Mouse (Mus musculus) gastrocnemius, adult 18-20 months (tissue): Measurements from ENCODE around the gene Zfp536. TPM values are rescaled to one million over a fixed set of nuclear protein-coding genes. Genes with fewer than 3 reads are reported as not detected.
"Not testable (repeated sequence)": the region's sequence is repeated elsewhere in the genome, so short reads cannot be mapped to it uniquely, and the experiment has no call there.

Experiments
- DNase-seq: peaks from one replicate; pipeline ENCODE4 v3.0.0; 2021; ENCODE audit warnings: low spot score
- total RNA-seq, 2 experiments: library from RNA; stranded (reverse); gene quantifications; 2 replicates each; pipeline ENCODE4 v1.2.3; 2021

The Zfp536 gene
- total RNA-seq, 2 experiments from 2014 or later, result 0.98 to 1.2 TPM

DNA sequence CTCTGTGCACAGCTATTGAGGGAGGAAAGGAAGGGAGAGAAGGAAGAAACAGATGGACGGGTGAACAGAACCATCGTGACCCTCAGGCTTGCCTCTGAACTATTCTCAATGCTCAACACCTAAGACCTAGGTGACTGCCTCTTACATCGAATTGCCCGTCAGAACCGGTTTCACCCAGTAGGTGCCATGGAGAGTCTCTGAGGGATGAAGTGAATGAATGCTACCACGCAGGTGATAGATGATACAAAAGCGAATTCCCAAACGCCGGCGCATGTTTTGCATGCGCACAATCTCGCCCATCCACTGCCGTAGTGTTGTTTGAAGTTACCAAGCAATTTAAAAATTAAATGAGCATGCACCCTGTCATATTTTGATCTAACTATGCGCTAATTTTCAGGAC is 164.9 kb downstream of the Zfp536 start:
- DNase-seq, result no peak

DNA sequence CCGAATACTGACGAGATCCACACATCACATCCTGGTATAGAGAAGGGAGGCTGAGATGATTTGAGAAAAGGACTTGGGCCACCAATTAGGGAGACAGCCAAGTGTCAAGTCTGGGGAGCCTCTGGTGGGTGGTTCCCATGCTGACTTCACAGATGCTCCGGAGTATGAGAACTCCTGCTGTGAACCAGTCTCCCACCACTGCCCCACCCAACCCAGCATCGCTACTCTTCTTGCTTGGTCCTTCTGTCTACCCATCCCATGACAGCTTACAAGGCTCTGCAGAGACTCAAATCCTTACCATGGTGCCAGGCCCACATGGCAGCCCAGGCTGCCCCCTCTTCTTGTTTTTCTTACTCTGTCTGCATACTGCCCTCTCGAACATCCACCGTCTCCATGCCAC is 165.5 kb downstream of the Zfp536 start:
- DNase-seq, result no peak

DNA sequence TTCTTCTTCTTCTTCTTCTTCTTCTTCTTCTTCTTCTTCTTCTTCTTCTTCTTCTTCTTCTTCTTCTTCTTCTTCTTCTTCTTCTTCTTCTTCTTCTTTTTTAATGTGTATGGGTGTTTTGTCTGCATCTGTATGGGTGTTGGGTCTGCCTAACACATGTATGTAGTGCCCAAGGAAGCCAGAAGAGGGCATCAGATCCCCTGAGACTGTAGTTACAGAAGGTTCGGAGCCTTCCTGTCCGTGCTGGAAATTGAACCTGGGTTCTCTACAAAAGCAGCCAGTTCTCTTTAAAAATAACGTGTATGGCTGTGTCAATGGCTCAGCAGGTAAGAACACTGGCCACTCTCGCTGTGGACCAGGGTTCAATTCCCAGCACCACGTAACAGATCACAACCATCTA is 167.0 kb downstream of the Zfp536 start:
- no peak for DNase-seq

DNA sequence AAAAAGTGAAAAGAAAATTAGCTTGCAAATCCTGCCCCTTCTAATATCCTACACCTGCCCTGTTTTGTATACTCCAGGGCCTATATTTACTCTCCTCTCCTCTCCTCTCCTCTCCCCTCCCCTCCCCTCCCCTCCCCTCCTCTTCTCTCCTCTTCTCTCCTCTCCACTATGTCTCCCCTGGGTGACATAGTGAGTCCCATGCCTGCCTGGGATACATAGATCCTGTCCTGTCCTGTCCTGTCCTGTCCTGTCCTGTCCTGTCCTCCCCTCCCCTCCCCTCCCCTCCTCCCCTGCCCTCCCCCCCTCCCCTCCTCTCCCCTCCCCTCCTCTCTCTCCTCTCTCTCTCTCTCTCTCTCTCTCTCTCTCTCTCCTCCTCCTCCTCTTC is 169.9 kb downstream of the Zfp536 start:
- not testable (repeated sequence) for DNase-seq

DNA sequence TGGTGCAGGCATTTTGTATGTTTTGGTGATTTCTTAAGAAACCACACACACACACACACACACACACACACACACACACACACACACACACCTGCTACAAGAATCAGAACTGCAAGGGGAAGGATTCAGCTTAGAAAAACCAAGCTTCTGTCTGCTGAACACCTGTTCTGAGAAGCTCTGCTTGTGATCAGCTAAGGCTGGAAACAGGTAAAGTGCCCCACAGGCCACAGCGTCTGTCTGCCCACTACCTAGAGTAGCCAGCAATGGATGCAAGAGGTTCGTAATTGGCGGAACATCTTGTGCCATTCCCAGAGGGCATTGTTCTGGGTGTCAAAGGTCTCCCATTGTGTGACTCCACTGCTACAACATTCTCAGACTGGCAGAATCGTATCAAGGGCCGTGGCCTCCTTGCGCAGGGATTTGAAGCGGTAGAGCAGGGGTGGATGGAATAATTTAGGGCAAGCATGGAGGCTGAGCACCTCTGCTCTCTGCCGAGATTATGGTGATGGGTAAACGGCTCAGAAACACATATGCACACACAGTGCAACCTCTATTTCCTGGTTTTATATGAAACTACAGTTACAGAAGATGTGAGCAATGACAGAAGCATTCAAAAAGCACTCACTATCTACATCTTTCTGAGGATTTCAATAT is 170.4 kb downstream of the Zfp536 start:
- DNase-seq, result no peak

DNA sequence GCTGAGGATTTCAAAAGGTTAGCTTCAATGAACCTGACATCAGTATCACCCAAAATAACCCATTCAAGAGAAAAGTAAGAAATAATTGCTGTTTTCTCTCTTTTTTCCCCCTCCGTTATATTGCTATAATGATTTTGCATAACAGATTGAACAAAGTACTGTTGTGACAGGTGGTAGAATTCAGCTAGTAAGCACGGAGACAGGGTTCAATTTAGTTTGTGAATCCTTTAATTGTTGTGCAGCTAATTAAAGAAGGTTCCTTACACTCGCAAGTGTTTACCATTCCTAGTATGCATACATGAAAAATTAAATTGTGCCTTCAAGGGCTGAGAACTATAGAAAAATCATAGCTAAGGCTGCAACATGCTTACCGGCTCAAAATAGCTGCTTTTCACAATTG is 173.1 kb downstream of the Zfp536 start:
- no peak for DNase-seq

DNA sequence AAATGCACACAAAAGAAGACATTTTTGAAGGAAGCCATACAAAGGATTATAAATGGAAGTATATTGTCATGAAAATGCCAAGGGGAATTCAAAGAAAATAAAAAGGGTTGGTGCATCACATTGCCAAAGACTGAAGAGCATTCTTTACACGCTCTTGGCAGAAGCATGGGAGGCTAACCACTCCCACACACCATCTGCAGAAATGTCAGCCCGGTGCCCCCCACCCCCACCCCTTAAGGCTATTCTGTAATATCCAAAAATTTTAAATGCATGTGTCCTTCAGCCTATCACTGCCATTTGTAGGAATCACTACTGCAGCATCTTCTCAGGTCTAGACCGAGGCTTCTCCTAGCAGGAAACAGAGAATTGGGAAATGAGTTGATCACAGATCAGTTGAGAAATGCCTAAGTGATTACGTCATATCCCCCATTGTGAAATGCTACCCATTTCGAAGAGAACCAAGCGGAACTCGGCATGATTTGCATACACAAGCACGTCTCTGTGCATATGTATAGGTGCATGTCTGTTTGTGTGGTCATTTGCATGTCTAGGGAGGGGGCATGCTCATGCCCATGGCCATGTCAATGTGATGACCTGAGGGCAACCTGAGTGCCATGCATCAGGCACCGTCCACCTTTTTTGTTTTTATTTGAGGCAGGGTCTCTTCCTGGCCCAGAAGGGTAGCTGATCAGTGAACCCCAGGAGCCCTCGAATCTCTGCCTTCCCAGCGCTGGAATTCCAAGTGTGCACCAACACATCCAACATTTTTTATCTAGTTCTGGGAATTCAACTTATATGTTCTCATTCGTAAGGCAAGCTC is 179.0 kb downstream of the Zfp536 start:
- no peak for DNase-seq

DNA sequence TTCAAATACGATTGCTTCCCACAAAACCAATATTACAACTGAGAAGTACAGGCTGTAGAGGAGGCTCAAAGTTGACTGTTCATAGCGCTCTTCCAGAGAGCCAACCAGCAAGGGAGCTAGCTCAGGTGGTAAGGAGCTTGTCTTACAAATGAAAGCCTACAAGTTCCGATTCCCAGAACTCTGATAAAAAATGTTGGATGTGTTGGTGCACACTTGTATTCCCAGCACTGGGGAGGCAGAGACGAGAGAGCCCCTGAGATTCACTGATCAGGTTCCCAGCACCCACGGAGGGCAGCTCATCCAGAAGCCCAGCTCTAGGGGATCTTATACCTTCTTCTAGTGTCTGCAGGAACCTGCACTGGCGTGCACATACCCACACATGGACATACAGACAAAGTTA is 179.9 kb downstream of the Zfp536 start:
- DNase-seq, result no peak

DNA sequence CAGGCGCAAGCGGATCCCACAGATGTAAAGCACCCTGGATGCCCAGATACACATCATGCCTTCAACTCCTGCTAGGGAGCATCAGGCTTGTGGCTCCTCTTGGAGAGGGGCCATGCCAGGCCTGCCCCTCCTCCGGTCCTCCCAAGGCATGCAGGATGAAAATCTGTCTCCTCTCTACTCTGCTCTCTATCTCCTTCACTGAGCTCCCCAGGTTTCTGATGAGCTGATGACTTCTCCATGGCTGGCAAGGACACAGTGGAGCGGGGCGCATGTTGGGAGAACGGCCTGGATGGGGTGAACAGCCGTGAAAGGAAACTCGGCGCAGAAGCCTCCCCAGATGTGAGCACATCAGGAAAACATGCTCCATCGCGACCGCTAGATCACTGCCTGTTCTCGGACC is 186.7 kb downstream of the Zfp536 start:
- no peak for DNase-seq

DNA sequence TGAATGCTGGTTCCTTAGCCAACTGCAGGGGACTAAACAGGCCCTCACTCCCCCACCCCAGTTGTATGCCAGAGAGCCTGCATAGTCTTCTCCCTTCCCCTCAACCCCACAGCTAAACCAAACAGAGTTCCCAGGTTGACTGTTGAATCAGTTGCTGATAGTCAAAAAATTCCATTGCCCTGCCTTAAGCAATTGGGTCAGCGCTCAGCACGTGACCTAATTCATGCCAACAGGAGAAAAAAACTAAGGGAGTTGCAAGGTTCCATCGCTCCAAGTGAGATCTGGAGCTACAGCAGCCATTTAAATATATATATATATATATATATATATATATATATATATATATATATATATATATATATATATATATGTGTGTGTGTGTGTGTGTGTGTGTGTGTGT is 192.2 kb downstream of the Zfp536 start:
- DNase-seq, result no peak

DNA sequence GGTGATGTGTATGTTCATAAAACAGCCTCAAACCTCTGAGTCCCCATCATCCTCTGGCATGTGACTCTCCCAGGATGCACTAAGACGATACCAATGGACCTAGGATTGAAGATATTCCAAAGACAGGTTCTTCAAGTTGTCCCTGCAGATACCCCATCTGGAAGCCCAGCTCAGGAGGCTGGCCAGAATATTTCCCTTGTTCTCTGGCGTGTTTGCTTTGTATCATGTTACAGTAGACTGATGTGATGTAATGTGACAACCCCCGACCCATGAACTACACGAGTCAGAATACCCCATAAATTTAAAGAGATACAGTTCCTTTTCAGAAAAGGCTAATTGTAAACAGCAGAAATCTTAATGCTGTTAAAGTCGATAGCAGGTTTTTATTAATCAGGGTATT is 192.9 kb downstream of the Zfp536 start:
- DNase-seq, result no peak

DNA sequence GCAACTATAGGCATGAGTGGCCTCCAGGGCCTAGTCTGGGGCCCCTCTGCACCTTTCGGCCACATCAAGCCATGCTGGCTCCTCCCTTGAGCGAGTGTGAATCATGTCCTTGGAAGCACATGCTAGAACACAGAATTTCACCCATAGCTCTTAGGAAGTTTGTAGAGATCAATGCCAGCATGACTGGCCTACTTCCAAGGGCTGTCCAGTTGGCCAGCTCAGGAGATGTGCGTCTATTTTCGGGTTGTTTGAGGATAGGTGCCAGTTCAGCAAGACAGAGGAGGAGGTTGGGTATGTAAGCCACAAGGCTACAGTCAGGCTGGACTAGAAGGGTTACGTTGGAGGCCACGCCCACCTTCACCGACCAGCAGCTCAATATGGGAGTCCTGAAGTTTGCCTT is 201.4 kb downstream of the Zfp536 start:
- no peak for DNase-seq

DNA sequence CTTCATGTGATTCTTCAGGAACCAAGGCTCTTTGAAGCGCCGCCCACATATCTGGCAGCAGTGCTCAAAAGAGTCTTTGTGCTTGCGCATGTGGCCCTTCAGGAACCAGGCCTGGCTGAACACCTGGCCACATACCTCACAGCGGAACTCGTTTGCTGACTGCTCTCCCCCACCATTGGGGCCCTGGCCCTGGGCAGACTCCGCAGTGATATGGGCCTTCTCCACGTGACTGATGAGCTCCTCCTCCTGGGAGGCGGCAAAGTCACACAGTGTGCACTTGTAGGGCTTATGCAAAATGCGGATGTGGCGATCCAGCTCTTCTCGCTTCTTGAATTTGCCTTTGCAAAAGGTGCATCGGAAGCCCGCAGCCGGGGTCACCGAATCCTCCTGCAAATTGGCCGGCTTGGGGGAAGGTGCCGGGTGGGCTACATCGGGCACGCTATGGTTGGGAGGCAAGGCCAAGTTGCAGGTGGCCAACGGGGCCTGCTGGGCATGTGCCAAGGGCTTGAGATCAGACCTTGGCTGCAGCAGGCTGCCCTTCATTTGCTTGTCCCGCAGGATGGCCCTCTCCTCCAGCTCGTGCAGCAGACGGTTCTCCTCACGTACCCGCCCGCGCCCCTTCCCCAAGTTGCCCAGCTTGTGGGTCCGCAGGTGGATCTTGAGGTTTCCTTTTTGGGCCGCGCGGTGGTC is 204.5 kb downstream of the Zfp536 start:
- no peak for DNase-seq

DNA sequence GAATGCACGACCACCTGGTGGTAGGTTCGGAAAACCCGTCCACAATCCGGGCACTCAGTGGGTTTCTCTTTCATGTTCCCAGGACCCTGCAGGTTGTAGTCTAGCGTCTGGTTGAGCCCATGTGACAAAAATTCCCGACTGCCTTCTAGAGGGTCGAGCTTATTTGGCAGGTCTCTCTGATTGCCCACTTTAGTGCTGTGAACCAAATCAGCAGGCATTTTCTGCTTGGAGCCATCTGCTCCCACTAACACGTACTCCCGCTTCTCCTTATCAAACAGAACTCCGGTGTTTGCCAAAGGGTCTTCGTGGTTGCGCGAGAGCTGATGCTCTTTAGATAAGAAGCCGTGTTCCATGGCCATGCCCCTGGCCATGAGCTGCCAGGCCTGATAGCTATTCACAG is 205.4 kb downstream of the Zfp536 start:
- DNase-seq, result no peak

DNA sequence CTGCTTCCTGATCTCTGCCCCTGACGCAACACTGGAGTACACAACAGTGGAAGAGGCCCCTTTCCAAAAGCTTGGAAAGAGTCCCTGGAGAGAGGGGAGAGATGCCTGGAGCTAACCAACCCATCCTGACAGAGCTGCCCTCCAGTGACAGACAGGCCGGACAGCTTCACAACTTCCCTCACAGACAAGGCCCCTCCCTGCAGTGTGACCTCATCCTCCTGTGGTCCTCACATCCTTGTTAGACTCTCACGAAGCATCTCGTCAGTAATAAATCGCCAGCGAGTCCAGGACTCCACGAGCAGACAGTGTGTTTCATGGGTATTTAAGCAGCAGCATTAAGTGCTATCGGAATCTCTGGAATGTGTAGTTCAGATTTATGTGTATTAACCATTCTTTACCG is 207.4 kb downstream of the Zfp536 start:
- DNase-seq, result peak; percentile 5

DNA sequence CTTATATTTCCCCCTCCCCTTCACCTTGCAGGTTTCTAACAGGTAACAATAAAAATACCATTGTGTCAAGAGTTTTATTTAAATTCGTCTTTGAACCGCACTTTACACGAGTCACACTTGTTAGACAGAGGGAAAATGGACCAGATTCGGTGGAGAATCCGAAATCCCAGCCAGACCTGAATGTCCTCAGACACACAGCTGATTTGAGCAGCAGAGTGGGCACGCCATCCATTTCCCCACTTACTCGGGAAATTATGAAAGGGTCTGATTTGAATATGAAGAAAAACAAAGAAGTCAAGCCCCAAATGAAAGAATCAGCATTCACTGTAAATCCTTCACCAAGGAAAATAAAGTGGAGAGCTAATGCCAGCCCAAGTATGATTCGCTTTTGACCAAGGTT is 208.1 kb downstream of the Zfp536 start:
- no peak for DNase-seq

DNA sequence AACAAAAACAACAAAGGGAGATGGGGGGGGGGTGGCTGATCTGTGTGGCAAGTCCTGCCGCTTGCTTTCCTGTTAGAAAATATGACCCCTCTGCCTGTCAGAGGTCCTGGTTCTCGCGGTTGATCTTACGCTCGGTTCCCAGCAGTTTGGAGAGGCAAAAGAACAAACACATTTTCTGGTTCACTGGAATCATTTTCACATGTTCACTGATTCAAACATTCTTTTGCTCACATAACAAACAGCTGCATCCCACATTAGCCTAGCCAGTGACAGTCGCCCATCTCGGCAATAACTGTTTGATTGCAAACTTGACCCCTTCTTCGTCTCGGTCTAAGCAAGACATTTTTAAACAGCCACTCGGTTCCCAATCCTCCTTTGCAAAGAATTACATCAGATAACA is 208.8 kb downstream of the Zfp536 start:
- DNase-seq, result no peak

DNA sequence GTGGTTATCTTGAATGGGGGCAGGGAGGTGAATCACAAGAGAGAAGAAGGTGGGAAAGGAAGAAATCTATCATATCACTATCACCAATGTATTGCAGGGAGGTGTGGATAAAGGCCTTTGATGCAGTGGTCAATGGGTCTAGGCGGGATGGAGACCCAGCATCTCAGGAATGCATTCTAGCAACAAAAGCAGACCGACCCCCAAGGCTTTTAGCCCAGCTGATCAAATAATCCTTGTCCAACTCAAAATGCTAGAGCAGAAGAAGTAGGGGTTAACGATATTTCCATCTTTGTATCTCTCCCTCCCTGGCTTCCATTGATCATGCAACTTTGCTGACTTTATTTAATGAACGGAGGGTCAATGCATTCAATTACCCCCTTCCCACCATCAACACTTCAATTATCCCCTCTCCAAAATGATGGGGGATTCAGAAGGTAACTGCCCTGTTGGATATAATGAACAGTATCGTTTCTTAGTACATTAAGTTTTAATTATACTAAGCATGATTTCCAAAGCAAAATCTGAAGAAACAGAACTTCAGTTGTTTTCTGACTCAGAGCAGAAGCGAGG is 209.5 kb downstream of the Zfp536 start:
- no peak for DNase-seq

DNA sequence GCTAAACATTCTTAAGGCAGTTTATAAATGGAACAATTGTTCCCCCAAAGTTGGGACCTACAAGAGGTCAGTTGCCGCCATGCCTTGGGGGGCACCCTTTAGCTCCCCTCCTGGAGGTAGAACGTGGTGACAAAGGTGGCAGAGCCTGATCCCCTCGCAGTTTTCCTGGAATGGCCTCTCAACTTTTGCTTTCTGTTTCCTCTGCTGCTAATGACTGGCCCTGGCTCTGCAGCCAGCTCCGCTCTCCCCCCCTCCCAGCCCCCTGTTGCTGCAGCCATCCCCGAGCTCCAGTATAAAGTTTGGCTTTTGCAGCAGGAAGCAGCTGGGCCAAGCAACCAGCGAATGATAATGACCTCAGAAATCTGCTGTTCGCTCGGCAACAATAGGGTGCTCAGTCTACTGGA is 210.3 kb downstream of the Zfp536 start:
- DNase-seq, result peak; percentile 26

DNA sequence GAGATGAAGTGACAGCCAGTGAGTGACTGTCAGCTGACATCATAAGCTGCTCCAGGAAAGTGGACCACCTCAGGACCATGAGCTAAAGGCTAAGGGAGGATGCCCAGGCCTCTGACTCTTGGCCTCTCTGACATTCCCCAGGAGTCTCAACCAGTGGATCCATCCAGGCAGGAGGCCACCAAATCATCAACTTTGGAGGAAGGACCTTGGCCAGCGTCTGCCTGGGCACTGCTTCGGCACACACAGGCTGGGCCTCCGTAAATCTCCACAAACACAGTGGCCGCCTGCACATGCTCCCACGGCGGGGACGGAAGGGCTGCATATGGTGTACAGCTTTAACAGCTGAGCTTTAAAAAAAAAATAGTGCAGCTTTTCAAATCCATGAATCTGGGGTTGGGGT is 210.9 kb downstream of the Zfp536 start:
- no peak for DNase-seq

DNA sequence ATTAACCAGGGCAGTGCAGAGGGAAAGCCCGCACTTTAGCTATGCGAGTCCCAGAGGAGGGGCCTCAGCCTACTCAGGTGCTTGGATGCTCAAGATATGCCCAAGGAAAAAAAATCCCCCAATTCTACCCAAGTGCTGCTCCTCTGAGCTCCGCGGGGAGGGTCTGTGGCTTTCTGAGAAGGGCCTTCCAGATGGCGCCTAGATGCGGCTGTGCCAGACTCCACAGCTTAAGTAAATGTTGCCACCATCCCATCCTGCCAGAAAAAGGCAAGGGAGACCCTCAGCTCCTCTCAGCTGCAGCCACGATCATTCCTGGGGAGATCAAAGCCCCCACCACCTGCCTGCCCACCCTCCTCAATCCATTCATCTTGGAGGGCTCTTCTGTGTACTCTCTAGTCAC is 212.9 kb downstream of the Zfp536 start:
- no peak for DNase-seq

DNA sequence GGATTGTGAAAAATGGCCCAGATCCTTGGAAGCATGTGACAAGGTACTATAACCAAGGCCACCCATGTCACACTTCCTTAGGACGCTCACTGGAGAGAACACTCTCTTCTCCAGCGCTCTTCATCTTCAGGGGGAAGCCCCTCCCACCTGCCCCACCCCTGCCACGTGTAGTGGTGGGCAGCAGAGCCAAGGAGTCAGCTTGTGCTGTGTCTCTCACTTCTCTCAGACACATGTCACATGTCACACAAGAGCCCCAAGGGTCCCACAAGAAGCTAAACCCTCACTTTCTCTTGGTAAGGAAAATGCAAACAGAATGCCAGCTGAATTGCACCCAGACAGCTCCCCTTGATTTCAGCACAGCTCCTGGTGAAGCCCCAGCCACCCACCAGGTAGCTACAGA is 213.6 kb downstream of the Zfp536 start:
- DNase-seq, result no peak
